Mouse (Mus musculus): ENCODE results near the gene Gm10334. TPM values are rescaled to one million over a fixed set of nuclear protein-coding genes. Genes with fewer than 3 reads are reported as not detected.
"Not testable (repeated sequence)": the region's sequence is repeated elsewhere in the genome, so short reads cannot be mapped to it uniquely, and the experiment has no call there.

Gene Gm10334
- 63.0 and 104 TPM in 2 replicates for polyA plus RNA-seq (2015; fragmentation: Nextera tagmentation; extraction: Ambion mirVana)

- not testable (repeated sequence) for H3K4me1 ChIP-seq (ENCODE audit: control insufficient read depth, insufficient read depth, low read length); ATAC-seq; H3K9ac ChIP-seq (ENCODE audit: low read depth, low read length)
Measured at GRCm38 (mm10) chr6:41446045-41446444, at the start of gene Gm10334. TSS of gene Gm10334 (minus strand) at chr6:41446145.

DNA sequence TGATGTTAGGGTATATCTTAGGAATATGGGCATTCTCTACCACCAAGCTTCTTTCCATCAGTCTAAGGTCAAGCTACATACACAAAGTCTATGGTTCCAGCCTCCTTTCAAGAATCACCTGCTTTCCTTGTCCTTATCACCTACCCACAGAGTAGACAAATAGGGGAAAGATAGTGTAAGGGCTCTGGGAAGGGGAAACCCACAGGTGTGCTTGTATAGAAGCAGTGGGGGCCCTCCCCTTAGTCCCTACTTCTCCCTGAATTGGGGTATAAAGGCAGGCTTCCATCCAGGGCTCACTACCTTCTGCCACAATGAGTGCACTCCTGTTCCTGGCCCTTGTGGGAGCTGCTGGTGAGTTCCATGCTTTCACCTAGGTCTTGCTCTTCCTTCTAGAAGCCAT lies 12.7 kb upstream of the Gm10334 start, which contains the start of gene Prss1:
TSS of gene Prss1 (plus strand) at position 301 of the 400 bp plus-strand sequence.
- not testable (repeated sequence) for H3K27me3 ChIP-seq (replicated peaks; ENCODE audit: control insufficient read depth, insufficient read depth, low read length); H3K4me3 ChIP-seq (ENCODE audit: low read length); H3K9ac ChIP-seq (ENCODE audit: low read depth, low read length); H3K9me3 ChIP-seq (ENCODE audit: control insufficient read depth, low read length); H3K4me2 ChIP-seq (ENCODE audit: low read depth, low read length); H3K4me1 ChIP-seq (ENCODE audit: control insufficient read depth, insufficient read depth, low read length); ATAC-seq; H3K36me3 ChIP-seq (ENCODE audit: control insufficient read depth, insufficient read depth, low read length); H3K27ac ChIP-seq (ENCODE audit: low read length)

More at GRCm38 (mm10) chr6:41446045-41446444, at the start of gene Gm10334:
- H3K9me3 ChIP-seq (ENCODE audit: control insufficient read depth, low read length); H3K36me3 ChIP-seq (ENCODE audit: control insufficient read depth, insufficient read depth, low read length); H3K27me3 ChIP-seq (replicated peaks; ENCODE audit: control insufficient read depth, insufficient read depth, low read length); H3K4me3 ChIP-seq (ENCODE audit: low read length); H3K4me2 ChIP-seq (ENCODE audit: low read depth, low read length); H3K27ac ChIP-seq (ENCODE audit: low read length): not testable (repeated sequence)

DNA sequence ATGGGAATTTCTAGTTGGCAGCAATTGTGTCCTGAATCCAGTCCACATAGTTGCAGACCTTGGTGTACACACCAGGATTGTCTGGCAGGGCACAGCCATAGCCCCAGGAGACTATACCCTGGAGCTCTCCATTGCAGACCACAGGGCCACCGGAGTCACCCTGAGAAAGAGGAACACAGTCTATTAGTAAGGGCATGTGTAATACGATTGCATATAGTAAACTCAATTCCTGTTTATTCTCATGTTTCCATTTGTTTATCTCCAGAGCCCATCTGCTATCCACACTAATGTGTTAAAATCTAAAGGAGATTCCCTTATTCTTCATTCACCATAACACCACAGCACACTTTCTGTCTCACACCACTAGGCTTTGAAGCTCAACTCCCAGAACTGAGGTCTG lies 3.7 kb downstream of the Gm10334 start:
- H3K9me3 ChIP-seq (ENCODE audit: control insufficient read depth, low read length); H3K4me3 ChIP-seq (ENCODE audit: low read length); H3K27ac ChIP-seq (ENCODE audit: low read length); H3K4me1 ChIP-seq (ENCODE audit: control insufficient read depth, insufficient read depth, low read length); H3K36me3 ChIP-seq (ENCODE audit: control insufficient read depth, insufficient read depth, low read length); H3K4me2 ChIP-seq (ENCODE audit: low read depth, low read length); ATAC-seq; H3K9ac ChIP-seq (ENCODE audit: low read depth, low read length); H3K27me3 ChIP-seq (replicated peaks; ENCODE audit: control insufficient read depth, insufficient read depth, low read length): not testable (repeated sequence)
- WGBS = 80% methylated on average over 2 of the region's 2 CpGs

Other genes with a start within 250 kb of the Gm10334 start
- gene Try4, start 143.9 kb downstream of the Gm10334 start, polyA plus RNA-seq (2015; fragmentation: Nextera tagmentation; extraction: Ambion mirVana) = 30.3 and 58.1 TPM in 2 replicates
- 132 and 195 TPM in 2 replicates for gene Try5, start 129.3 kb downstream of the Gm10334 start, polyA plus RNA-seq (2015; fragmentation: Nextera tagmentation; extraction: Ambion mirVana)
- 194 and 223 TPM in 2 replicates for gene Try10, start 92.0 kb downstream of the Gm10334 start, polyA plus RNA-seq (2015; fragmentation: Nextera tagmentation; extraction: Ambion mirVana)
- gene Prss3, start 68.5 kb downstream of the Gm10334 start, polyA plus RNA-seq (2015; fragmentation: Nextera tagmentation; extraction: Ambion mirVana) = 87.7 and 123 TPM in 2 replicates
- gene Gm5771, start 53.8 kb downstream of the Gm10334 start, polyA plus RNA-seq (2015; fragmentation: Nextera tagmentation; extraction: Ambion mirVana) = 98.0 and 153 TPM in 2 replicates
- 314 and 441 TPM in 2 replicates for gene Prss1, start 12.8 kb upstream of the Gm10334 start, polyA plus RNA-seq (2015; fragmentation: Nextera tagmentation; extraction: Ambion mirVana)
- gene Prss2, start 75.6 kb upstream of the Gm10334 start, polyA plus RNA-seq (2015; fragmentation: Nextera tagmentation; extraction: Ambion mirVana) = 141 and 217 TPM in 2 replicates
- 6.6 and 7.4 TPM in 2 replicates for gene Ephb6, start 159.3 kb upstream of the Gm10334 start, polyA plus RNA-seq (2015; fragmentation: Nextera tagmentation; extraction: Ambion mirVana)
- gene Trpv6, start 190.3 kb upstream of the Gm10334 start, polyA plus RNA-seq (2015; fragmentation: Nextera tagmentation; extraction: Ambion mirVana) = 0.29 and 0.35 TPM in 2 replicates
- gene Trpv5, start 234.6 kb upstream of the Gm10334 start, polyA plus RNA-seq (2015; fragmentation: Nextera tagmentation; extraction: Ambion mirVana) = 0.11 and 0.13 TPM in 2 replicates
- 1.1 and 1.6 TPM in 2 replicates for gene Llcfc1, start 238.3 kb upstream of the Gm10334 start, polyA plus RNA-seq (2015; fragmentation: Nextera tagmentation; extraction: Ambion mirVana)